Mouse (Mus musculus) lung, embryonic 15.5 days (tissue): ENCODE results near the gene Hand1. TPM values are rescaled to one million over a fixed set of nuclear protein-coding genes. Genes with fewer than 3 reads are reported as not detected.
"Not testable (repeated sequence)": the region's sequence is repeated elsewhere in the genome, so short reads cannot be mapped to it uniquely, and the experiment has no call there.

Experiments used
- ATAC-seq: fragments of 200-750 bp; cut with Nextera tagmentation; 2 replicates; pipeline ENCODE4 v1.8.0; 2017; ENCODE audit warnings: moderate number of reproducible peaks, borderline replicate concordance; ENCODE audit not compliant: low FRiP score, low TSS enrichment; ENCODE audit errors: extremely low read depth
- H3K27ac ChIP-seq: fragments of 300-500 bp; sonication (generic); 2 replicates; pipeline ENCODE4 v1.5.1; 2015; ENCODE audit warnings: moderate library complexity, mild to moderate bottlenecking, inconsistent platforms
- H3K27me3 ChIP-seq: fragments of 300-500 bp; sonication (generic); 2 replicates; pipeline ENCODE4 v1.6.1; 2015; ENCODE audit warnings: inconsistent platforms
- H3K36me3 ChIP-seq: fragments of 300-500 bp; sonication (generic); 2 replicates; pipeline ENCODE4 v1.6.1; 2015; ENCODE audit warnings: inconsistent platforms
- H3K4me1 ChIP-seq: fragments of 300-500 bp; sonication (generic); 2 replicates; pipeline ENCODE4 v1.6.1; 2015; ENCODE audit warnings: inconsistent platforms
- H3K4me2 ChIP-seq: fragments of 300-500 bp; sonication (generic); 2 replicates; pipeline ENCODE4 v1.6.1; 2015; ENCODE audit warnings: inconsistent platforms, mild to moderate bottlenecking, moderate library complexity
- H3K4me3 ChIP-seq: fragments of 300-500 bp; sonication (generic); 2 replicates; pipeline ENCODE4 v1.5.1; 2015; ENCODE audit warnings: mild to moderate bottlenecking, inconsistent platforms
- H3K9ac ChIP-seq: fragments of 300-500 bp; sonication (generic); 2 replicates; pipeline ENCODE4 v1.6.1; 2015; ENCODE audit warnings: inconsistent platforms
- H3K9me3 ChIP-seq: fragments of 300-500 bp; sonication (generic); 2 replicates; pipeline ENCODE4 v1.6.1; 2016; ENCODE audit warnings: inconsistent platforms
- WGBS: fragments of 180-500 bp; shearing (Covaris S2); methylation state at CpG from one replicate; pipeline ENCODE4 v1.1.7; 2015; 5-methylcytosine and 5-hydroxymethylcytosine counted together
- polyA plus RNA-seq: library from polyadenylated mRNA; unstranded; fragments of >200 nt; fragmentation: Nextera tagmentation; extraction: Ambion mirVana; gene quantifications from 2 replicates; pipeline ENCODE4 v1.2.1, GENCODE M21; 2015

Gene Hand1
- polyA plus RNA-seq, 1 experiment from 2014 or later: 0.36 TPM

GRCm38 (mm10) chr11:57831281-57831781 lies 1.3 kb downstream of the Hand1 start:
- Histone ChIP-seq H3K9me3 (no peaks in the 10 kb centered on the region), H3K4me2 (no peak overlapping the region), H3K27me3 (peaks cover 99% of the 10 kb centered on the region), H3K4me3 (no peak overlapping the region), H3K36me3 (no peaks in the 10 kb centered on the region), H3K27ac (no peak overlapping the region), H3K9ac (no peak overlapping the region), H3K4me1 (peaks cover 15% of the 10 kb centered on the region)
- 6% methylated on average over 31 of the region's 31 CpGs for WGBS
- ATAC-seq: no peak

GRCm38 (mm10) chr11:57829871-57830775 lies 2.5 kb downstream of the Hand1 start:
- no peaks in the 10 kb centered on the region for H3K9me3 ChIP-seq
- H3K27ac ChIP-seq: no peak overlapping the region
- no peak for ATAC-seq
- H3K4me1 ChIP-seq: peaks cover 15% of the 10 kb centered on the region
- WGBS: 34% methylated on average over 17 of the region's 17 CpGs
- H3K4me3 ChIP-seq: no peak overlapping the region
- H3K4me2 ChIP-seq: no peak overlapping the region
- no peak overlapping the region for H3K9ac ChIP-seq
- H3K36me3 ChIP-seq: no peaks in the 10 kb centered on the region
- peaks cover 99% of the 10 kb centered on the region for H3K27me3 ChIP-seq

- H3K4me3 ChIP-seq: 0 out of 2 replicates have a peak overlapping the region, but pooled peaks have one; percentile 0
These were observed 3.4 kb downstream of the Hand1 start for GRCm38 (mm10) chr11:57828955-57829870.

GRCm38 (mm10) chr11:57827915-57828545 lies 4.6 kb downstream of the Hand1 start:
- Histone ChIP-seq H3K36me3 (no peaks in the 10 kb centered on the region), H3K4me1 (peaks cover 9% of the 10 kb centered on the region), H3K4me3 (peak overlapping the region; percentile 31), H3K9me3 (no peaks in the 10 kb centered on the region), H3K27me3 (peaks cover 91% of the 10 kb centered on the region), H3K4me2 (peak overlapping the region; percentile 53), H3K9ac (no peak overlapping the region), H3K27ac (no peak overlapping the region)
- 2% methylated on average over 33 of the region's 33 CpGs for WGBS
- ATAC-seq: no peak

More at GRCm38 (mm10) chr11:57828955-57829870, 3.4 kb downstream of the Hand1 start:
- H3K27ac ChIP-seq: no peak overlapping the region
- no peak overlapping the region for H3K4me2 ChIP-seq
- H3K9me3 ChIP-seq: no peaks in the 10 kb centered on the region
- ATAC-seq: no peak
- H3K4me1 ChIP-seq: peaks cover 15% of the 10 kb centered on the region
- H3K36me3 ChIP-seq: no peaks in the 10 kb centered on the region
- no peak overlapping the region for H3K9ac ChIP-seq
- WGBS: 5% methylated on average over 53 of the region's 53 CpGs
- peaks cover 97% of the 10 kb centered on the region for H3K27me3 ChIP-seq

GRCm38 (mm10) chr11:57827048-57827914 lies 5.3 kb downstream of the Hand1 start:
- ATAC-seq: no peak
- Histone ChIP-seq H3K9ac (no peak overlapping the region), H3K9me3 (no peaks in the 10 kb centered on the region), H3K4me3 (peak overlapping the region; percentile 31), H3K4me2 (peak overlapping the region; percentile 53), H3K27ac (no peak overlapping the region), H3K36me3 (no peaks in the 10 kb centered on the region), H3K4me1 (peaks cover 9% of the 10 kb centered on the region), H3K27me3 (peaks cover 84% of the 10 kb centered on the region)
- WGBS: under 1% methylated on average over 41 of the region's 41 CpGs

- H3K4me1 ChIP-seq, H3K4me3 ChIP-seq, H3K27ac ChIP-seq, H3K4me2 ChIP-seq, ATAC-seq, H3K9me3 ChIP-seq, H3K36me3 ChIP-seq, H3K9ac ChIP-seq: not testable (repeated sequence)
- H3K27me3 ChIP-seq: peaks cover 67% of the 10 kb centered on the region
- 45% methylated on average over 11 of the region's 11 CpGs for WGBS
These were observed 7.4 kb downstream of the Hand1 start for GRCm38 (mm10) chr11:57825234-57825633.

- Histone ChIP-seq H3K4me1 (peaks cover 9% of the 10 kb centered on the region), H3K27me3 (peaks cover 52% of the 10 kb centered on the region), H3K36me3 (no peaks in the 10 kb centered on the region), H3K9ac (no peak overlapping the region), H3K9me3 (no peaks in the 10 kb centered on the region), H3K27ac (no peak overlapping the region), H3K4me3 (no peak overlapping the region), H3K4me2 (no peak overlapping the region)
- 66% methylated on average over 7 of the region's 7 CpGs for WGBS
- no peak for ATAC-seq
These were observed 8.9 kb downstream of the Hand1 start for GRCm38 (mm10) chr11:57823714-57824113.

GRCm38 (mm10) chr11:57823159-57823558 lies 9.5 kb downstream of the Hand1 start:
- ATAC-seq, H3K4me1 ChIP-seq, H3K4me3 ChIP-seq, H3K36me3 ChIP-seq, H3K9me3 ChIP-seq, H3K4me2 ChIP-seq, H3K9ac ChIP-seq, H3K27ac ChIP-seq: not testable (repeated sequence)
- H3K27me3 ChIP-seq: peaks cover 47% of the 10 kb centered on the region
- 91% methylated on average over 2 of the region's 2 CpGs for WGBS

- H3K4me2 ChIP-seq: no peak overlapping the region
- 30% methylated on average over 9 of the region's 9 CpGs for WGBS
- H3K4me1 ChIP-seq: no peaks in the 10 kb centered on the region
- no peak overlapping the region for H3K4me3 ChIP-seq
- H3K36me3 ChIP-seq: 0 out of 2 replicates have a peak, but pooled peaks cover 3% of the 10 kb centered on the region
- no peak overlapping the region for H3K9ac ChIP-seq
- H3K27me3 ChIP-seq: peaks cover 16% of the 10 kb centered on the region
- ATAC-seq: peak; percentile 47; the same call in 1 of the 2 replicates
- H3K27ac ChIP-seq: no peak overlapping the region
- H3K9me3 ChIP-seq: no peaks in the 10 kb centered on the region
These were observed 12.5 kb downstream of the Hand1 start for GRCm38 (mm10) chr11:57819999-57820581.

- no peak overlapping the region for H3K4me3 ChIP-seq
- no peaks in the 10 kb centered on the region for H3K4me1 ChIP-seq
- no peak overlapping the region for H3K27ac ChIP-seq
- no peak overlapping the region for H3K4me2 ChIP-seq
- H3K9ac ChIP-seq: no peak overlapping the region
- 0 out of 2 replicates have a peak, but pooled peaks cover 3% of the 10 kb centered on the region for H3K36me3 ChIP-seq
- WGBS: 93% methylated on average over 4 of the region's 4 CpGs
- peaks cover 4% of the 10 kb centered on the region; the same call in 1 of the 2 replicates for H3K27me3 ChIP-seq
- no peak for ATAC-seq
- no peaks in the 10 kb centered on the region for H3K9me3 ChIP-seq
These were observed 14.4 kb downstream of the Hand1 start for GRCm38 (mm10) chr11:57818189-57818588.
